Mouse (Mus musculus): Measurements from ENCODE around the gene Hoxd10.

DNA sequence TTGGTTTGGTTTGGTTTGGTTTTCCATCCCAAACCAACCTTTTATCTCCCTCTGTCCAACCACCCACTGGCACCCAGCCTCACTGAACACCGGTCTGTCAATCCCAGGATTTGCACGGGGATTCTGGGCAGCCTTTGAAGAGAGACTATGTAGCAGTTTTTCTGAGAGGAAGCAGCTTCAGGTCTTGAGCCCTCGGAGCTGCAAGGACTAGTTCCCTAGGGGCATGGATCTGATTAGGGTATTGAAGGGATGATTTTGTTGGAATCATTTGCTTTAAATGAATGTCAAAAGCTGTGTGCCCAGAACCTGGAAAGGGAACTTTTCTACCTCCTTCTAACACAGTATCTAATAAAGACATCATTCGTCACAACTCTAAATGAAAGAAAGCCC, 35.1 kb upstream of the Hoxd10 start:
- no peak for TF ChIP-seq CTCF (IDR thresholded peaks at IDR 0.05; ENCODE audit: insufficient read depth, low read depth, low read length)
- no peak for TF ChIP-seq POLR2A (IDR thresholded peaks at IDR 0.05; ENCODE audit: insufficient read depth, low read depth, low read length)
